Mouse (Mus musculus) lung, embryonic 14.5 days (tissue): ENCODE data around the gene Phf12. TPM values are rescaled to one million over a fixed set of nuclear protein-coding genes. Genes with fewer than 3 reads are reported as not detected.

Source experiments
- ATAC-seq: fragments of 200-750 bp; cut with Nextera tagmentation; 2 replicates; pipeline ENCODE4 v1.8.0; 2017; ENCODE audit warnings: mild to moderate bottlenecking, moderate TSS enrichment, moderate library complexity; ENCODE audit not compliant: insufficient read depth
- DNase-seq: peaks from one replicate; pipeline ENCODE4 v3.0.0-alpha.2; 2015
- H3K27ac ChIP-seq: fragments of 300-500 bp; sonication (generic); 2 replicates; pipeline ENCODE4 v1.5.1; 2014; ENCODE audit warnings: low read depth, mild to moderate bottlenecking, moderate library complexity
- H3K27me3 ChIP-seq: fragments of 300-500 bp; sonication (generic); 2 replicates; pipeline ENCODE4 v1.6.1; 2014; ENCODE audit warnings: low read length, control low read depth; ENCODE audit not compliant: insufficient read depth
- H3K36me3 ChIP-seq: fragments of 300-500 bp; sonication (generic); 2 replicates; pipeline ENCODE4 v1.6.1; 2014; ENCODE audit warnings: control low read depth; ENCODE audit not compliant: insufficient read depth
- H3K4me1 ChIP-seq: fragments of 300-500 bp; sonication (generic); 2 replicates; pipeline ENCODE4 v1.6.1; 2014; ENCODE audit warnings: antibody characterized with exemption, control low read depth; ENCODE audit not compliant: insufficient read depth
- H3K4me2 ChIP-seq: fragments of 300-500 bp; sonication (generic); 2 replicates; pipeline ENCODE4 v1.6.1; 2014; ENCODE audit warnings: mild to moderate bottlenecking
- H3K4me3 ChIP-seq: fragments of 300-500 bp; sonication (generic); 2 replicates; pipeline ENCODE4 v1.5.1; 2014; ENCODE audit warnings: low read depth, low read length
- H3K9ac ChIP-seq: fragments of 300-500 bp; sonication (generic); 2 replicates; pipeline ENCODE4 v1.6.1; 2014
- H3K9me3 ChIP-seq: fragments of 300-500 bp; sonication (generic); 2 replicates; pipeline ENCODE4 v1.6.1; 2016; ENCODE audit warnings: low read depth, low read length, control low read depth
- CTCF ChIP-seq: IDR thresholded peaks from 2 replicates; pipeline ENCODE4 v1.5.1; 2016; ENCODE audit warnings: antibody characterized with exemption, low read depth
- WGBS: fragments of 180-500 bp; shearing (Covaris S2); extraction: QIAGEN DNeasy Blood & Tissue Kit; methylation state at CpG from one replicate; pipeline ENCODE4 v1.1.7; 2014; 5-methylcytosine and 5-hydroxymethylcytosine counted together
- polyA plus RNA-seq: library from polyadenylated mRNA; unstranded; fragments of >200 nt; fragmentation: Nextera tagmentation; extraction: Ambion mirVana; gene quantifications from 2 replicates; pipeline ENCODE4 v1.2.1, GENCODE M21; 2014

Gene Phf12
- polyA plus RNA-seq, 1 experiment from 2014 or later: 20.6 TPM

GRCm38 (mm10) chr11:77962946-77963345 is 19.6 kb upstream of the Phf12 start:
- ATAC-seq (no peak), DNase-seq (no peak)
- Histone ChIP-seq H3K27ac (no peak overlapping the region), H3K4me3 (no peak overlapping the region), H3K27me3 (no peaks in the 10 kb centered on the region), H3K4me2 (no peak overlapping the region), H3K9ac (no peak overlapping the region), H3K36me3 (no peaks in the 10 kb centered on the region), H3K4me1 (0 out of 2 replicates have a peak, but pooled peaks cover 3% of the 10 kb centered on the region), H3K9me3 (no peaks in the 10 kb centered on the region)
- TF ChIP-seq CTCF: no peak
- 80% methylated on average over 10 of the region's 10 CpGs for WGBS

DNA sequence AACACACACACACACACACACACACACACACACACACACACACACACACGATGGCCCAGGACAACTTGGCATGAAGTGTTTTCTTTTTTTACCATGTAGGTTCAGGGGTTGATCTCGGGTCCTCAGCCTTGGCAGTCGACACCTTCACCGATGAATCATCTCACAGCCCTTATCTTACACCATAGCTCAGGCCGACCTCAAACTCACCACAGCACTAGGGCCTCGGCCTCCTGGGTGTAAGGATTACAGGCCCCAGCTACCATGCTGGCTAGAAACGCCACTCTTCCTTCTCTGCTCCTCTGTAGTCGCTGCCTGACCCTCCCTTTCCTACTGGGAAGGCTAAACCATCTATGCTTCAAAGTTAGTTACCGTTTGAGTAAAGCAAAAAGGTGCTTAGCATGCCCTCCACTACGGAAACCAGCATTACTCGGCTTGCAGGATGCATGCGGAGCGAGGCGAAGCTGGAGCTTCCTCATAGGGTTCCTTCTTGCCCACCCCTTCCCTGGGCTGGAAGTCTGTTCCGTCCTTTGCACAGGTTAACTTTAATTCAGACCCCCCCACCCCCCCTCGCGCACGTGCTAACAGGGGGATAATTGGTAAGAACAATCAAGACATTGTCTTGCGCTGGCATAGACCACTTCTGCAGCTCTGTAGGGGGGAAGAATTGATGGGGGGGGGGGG is 18.0 kb upstream of the Phf12 start:
- Histone ChIP-seq H3K9me3 (no peaks in the 10 kb centered on the region), H3K4me1 (0 out of 2 replicates have a peak, but pooled peaks cover 3% of the 10 kb centered on the region), H3K36me3 (no peaks in the 10 kb centered on the region), H3K27me3 (no peaks in the 10 kb centered on the region), H3K9ac (no peak overlapping the region), H3K4me3 (no peak overlapping the region), H3K4me2 (no peak overlapping the region), H3K27ac (no peak overlapping the region)
- DNase-seq (no peak), ATAC-seq (no peak)
- WGBS: 27% methylated on average over 19 of the region's 19 CpGs
- no peak for TF ChIP-seq CTCF

DNA sequence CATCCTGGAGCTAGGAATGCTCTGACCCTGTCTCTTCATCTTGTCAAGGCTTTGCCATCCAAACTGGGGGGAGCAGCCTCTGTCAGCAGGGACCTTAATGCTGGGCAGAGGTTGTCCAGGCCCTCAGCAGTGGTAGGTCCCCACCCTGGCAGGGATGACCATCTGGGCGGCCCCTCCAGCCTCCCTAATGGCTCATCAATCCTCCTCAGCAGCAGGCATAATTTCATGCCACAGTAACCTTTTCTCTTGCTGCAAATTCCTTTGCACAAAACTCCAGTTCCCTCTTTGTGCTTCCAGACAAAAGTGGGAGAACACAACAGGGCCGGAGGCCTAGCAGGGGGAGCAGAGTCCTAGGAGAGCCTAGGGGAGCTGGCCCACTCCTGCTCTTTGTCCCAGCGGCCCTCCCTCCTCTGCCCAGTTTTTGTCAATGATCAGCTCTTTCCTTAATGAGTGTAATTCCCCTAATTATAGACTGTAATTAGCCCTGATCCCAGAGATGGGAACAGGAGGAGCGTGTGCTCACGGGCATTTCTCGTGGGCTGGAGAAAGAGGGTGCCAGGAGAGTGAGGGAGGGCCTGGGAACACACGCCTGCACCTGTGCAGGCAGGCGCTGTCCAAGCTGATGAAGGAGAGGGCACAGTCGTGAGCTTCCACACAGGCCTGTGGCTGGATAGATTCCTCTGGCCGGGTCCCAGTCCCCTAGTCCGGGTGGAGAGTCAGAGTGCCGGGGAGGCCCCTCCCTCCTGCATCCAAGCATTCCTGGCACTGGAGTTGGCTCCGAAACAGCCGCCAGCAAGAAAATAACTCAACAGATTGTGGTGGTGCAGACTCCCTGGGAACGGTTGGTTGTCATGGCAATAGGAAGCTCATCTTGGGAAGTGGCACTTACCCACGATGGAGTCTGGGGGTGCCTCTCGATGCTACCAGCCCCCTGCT is 17.2 kb upstream of the Phf12 start:
- H3K27me3 ChIP-seq: no peaks in the 10 kb centered on the region
- no peak overlapping the region for H3K9ac ChIP-seq
- TF ChIP-seq CTCF: no peak
- WGBS: 28% methylated on average over 17 of the region's 17 CpGs
- 0 out of 2 replicates have a peak, but pooled peaks cover 3% of the 10 kb centered on the region for H3K4me1 ChIP-seq
- ATAC-seq (0 out of 2 replicates have a peak, but pooled peaks have one; percentile 42), DNase-seq (peak; percentile 31)
- no peaks in the 10 kb centered on the region for H3K9me3 ChIP-seq
- no peak overlapping the region for H3K4me2 ChIP-seq
- no peaks in the 10 kb centered on the region for H3K36me3 ChIP-seq
- no peak overlapping the region for H3K4me3 ChIP-seq
- H3K27ac ChIP-seq: no peak overlapping the region

DNA sequence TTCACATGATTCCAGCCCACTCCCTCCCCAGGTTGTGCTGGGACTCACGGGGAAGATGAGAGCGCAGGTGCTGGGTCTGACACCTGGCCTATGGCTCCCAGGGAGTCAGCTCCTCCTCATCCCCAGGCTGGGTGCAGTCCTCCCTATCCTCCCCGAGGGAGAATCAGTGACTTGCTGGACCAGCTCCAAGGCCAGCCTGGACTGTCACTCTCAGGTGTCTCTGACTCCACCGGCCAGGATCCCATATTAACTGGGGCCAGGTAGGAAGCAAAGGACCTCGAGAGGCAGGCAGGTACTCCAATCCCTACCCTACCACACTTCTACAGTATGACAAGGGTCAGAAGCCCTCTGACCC is 16.5 kb upstream of the Phf12 start:
- Histone ChIP-seq H3K4me3 (no peak overlapping the region), H3K27ac (no peak overlapping the region), H3K9ac (no peak overlapping the region), H3K4me1 (0 out of 2 replicates have a peak, but pooled peaks cover 3% of the 10 kb centered on the region), H3K36me3 (no peaks in the 10 kb centered on the region), H3K27me3 (no peaks in the 10 kb centered on the region), H3K4me2 (no peak overlapping the region), H3K9me3 (no peaks in the 10 kb centered on the region)
- no peak for TF ChIP-seq CTCF
- 52% methylated on average over 5 of the region's 5 CpGs for WGBS
- no peak for ATAC-seq
- DNase-seq: no peak

- ATAC-seq (peak; percentile 64; the same call in 1 of the 2 replicates), DNase-seq (peak; percentile 93)
- WGBS: under 1% methylated on average over 4 of the region's 4 CpGs
- 0 out of 2 replicates have a peak, but pooled peaks cover 3% of the 10 kb centered on the region for H3K4me1 ChIP-seq
- H3K36me3 ChIP-seq: no peaks in the 10 kb centered on the region
- H3K4me2 ChIP-seq: no peak overlapping the region
- no peaks in the 10 kb centered on the region for H3K9me3 ChIP-seq
- TF ChIP-seq CTCF: peak; percentile 87
- H3K27ac ChIP-seq: no peak overlapping the region
- no peak overlapping the region for H3K9ac ChIP-seq
- H3K27me3 ChIP-seq: no peaks in the 10 kb centered on the region
- H3K4me3 ChIP-seq: no peak overlapping the region
Observed at GRCm38 (mm10) chr11:77967114-77967513, 15.4 kb upstream of the Phf12 start.

GRCm38 (mm10) chr11:77968786-77969185 is 13.8 kb upstream of the Phf12 start:
- Histone ChIP-seq H3K9ac (no peak overlapping the region), H3K27ac (no peak overlapping the region), H3K4me3 (no peak overlapping the region), H3K9me3 (no peaks in the 10 kb centered on the region), H3K36me3 (no peaks in the 10 kb centered on the region), H3K27me3 (no peaks in the 10 kb centered on the region; the same call in 1 of the 2 replicates), H3K4me2 (no peak overlapping the region), H3K4me1 (0 out of 2 replicates have a peak, but pooled peaks cover 3% of the 10 kb centered on the region)
- DNase-seq: no peak
- no peak for TF ChIP-seq CTCF
- ATAC-seq: no peak
- WGBS: 64% methylated on average over 4 of the region's 4 CpGs

GRCm38 (mm10) chr11:77970718-77971117 is 11.8 kb upstream of the Phf12 start:
- no peaks in the 10 kb centered on the region for H3K4me1 ChIP-seq
- ATAC-seq (no peak), DNase-seq (no peak)
- no peak for TF ChIP-seq CTCF
- 76% methylated on average over 6 of the region's 6 CpGs for WGBS
- H3K9ac ChIP-seq: no peak overlapping the region
- H3K36me3 ChIP-seq: no peaks in the 10 kb centered on the region
- H3K27me3 ChIP-seq: peaks cover 10% of the 10 kb centered on the region; the same call in 1 of the 2 replicates
- H3K27ac ChIP-seq: no peak overlapping the region
- H3K4me2 ChIP-seq: no peak overlapping the region
- H3K4me3 ChIP-seq: no peak overlapping the region
- no peaks in the 10 kb centered on the region for H3K9me3 ChIP-seq
